Mouse (Mus musculus) spleen, adult 2 months (tissue): ENCODE measurements around the gene Swt1.

Experiments
- CTCF ChIP-seq: fragments of 200-500 bp; IDR thresholded peaks from 2 replicates; pipeline ENCODE4 v1.5.1; 2011; ENCODE audit warnings: mild to moderate bottlenecking, inconsistent platforms; ENCODE audit not compliant: insufficient read depth, insufficient read length, insufficient replicate concordance; ENCODE audit errors: extremely low read depth
- POLR2A ChIP-seq: fragments of 200-500 bp; IDR thresholded peaks from 2 replicates; pipeline ENCODE4 v1.6.1; 2011; ENCODE audit warnings: low read depth, low read length, inconsistent platforms

GRCm38 (mm10) chr1:151457087-151457486 lies 28.8 kb upstream of the Swt1 start:
- TF ChIP-seq CTCF (no peak), POLR2A (no peak)
